Mouse (Mus musculus): Measurements from ENCODE around the gene 2900026A02Rik. TPM values are rescaled to one million over a fixed set of nuclear protein-coding genes. Genes with fewer than 3 reads are reported as not detected.

2900026A02Rik gene
- polyA plus RNA-seq, 2 experiments: 7.1 to 13.6 TPM

DNA sequence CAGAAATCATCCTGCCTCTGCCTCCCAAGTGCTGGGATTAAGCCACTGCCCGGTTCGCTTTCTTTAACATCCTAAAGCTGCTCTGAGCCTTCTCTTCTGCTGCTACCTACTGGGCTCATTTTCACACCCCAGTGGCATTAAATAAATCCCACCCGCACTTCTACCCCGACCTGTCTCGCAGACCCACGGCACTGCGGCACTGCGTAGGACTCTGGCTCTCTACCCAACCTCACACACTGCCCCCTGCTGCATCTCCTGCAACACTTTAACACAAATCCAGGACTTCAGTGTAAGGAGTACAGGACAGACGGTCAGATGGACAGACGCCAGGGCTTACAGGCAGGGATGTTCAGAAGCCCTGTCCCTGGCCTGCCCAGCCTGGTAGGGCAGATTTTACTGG lies 45.1 kb downstream of the 2900026A02Rik start:
- Histone ChIP-seq H3K4me2 (replicated peaks; ENCODE audit: low read depth, low read length, severe bottlenecking) (no peak overlapping the region), H3K4me3 (replicated peaks; ENCODE audit: low read length) (no peak overlapping the region), H3K9me3 (ENCODE audit: control insufficient read depth, low read length) (no peaks in the 10 kb centered on the region), H3K36me3 (ENCODE audit: control insufficient read depth, insufficient read depth, low read length) (no peaks in the 10 kb centered on the region), H3K27me3 (ENCODE audit: control insufficient read depth, insufficient read depth, low read length) (no peaks in the 10 kb centered on the region), H3K9ac (ENCODE audit: low read depth, low read length, severe bottlenecking) (no peak overlapping the region), H3K4me1 (ENCODE audit: control insufficient read depth, insufficient read depth, low read length) (peaks cover 10% of the 10 kb centered on the region), H3K27ac (replicated peaks; ENCODE audit: low read depth, low read length) (no peak overlapping the region)
- no peak for ATAC-seq (ENCODE audit: low FRiP score, low read depth)
- 87% methylated on average over 10 of the region's 10 CpGs for WGBS
- no peak for DNase-seq (ENCODE audit: low spot score)
- no peak for TF ChIP-seq POLR2A (IDR thresholded peaks at IDR 0.05; ENCODE audit: borderline replicate concordance, extremely low read depth, insufficient read depth, insufficient read length)

DNA sequence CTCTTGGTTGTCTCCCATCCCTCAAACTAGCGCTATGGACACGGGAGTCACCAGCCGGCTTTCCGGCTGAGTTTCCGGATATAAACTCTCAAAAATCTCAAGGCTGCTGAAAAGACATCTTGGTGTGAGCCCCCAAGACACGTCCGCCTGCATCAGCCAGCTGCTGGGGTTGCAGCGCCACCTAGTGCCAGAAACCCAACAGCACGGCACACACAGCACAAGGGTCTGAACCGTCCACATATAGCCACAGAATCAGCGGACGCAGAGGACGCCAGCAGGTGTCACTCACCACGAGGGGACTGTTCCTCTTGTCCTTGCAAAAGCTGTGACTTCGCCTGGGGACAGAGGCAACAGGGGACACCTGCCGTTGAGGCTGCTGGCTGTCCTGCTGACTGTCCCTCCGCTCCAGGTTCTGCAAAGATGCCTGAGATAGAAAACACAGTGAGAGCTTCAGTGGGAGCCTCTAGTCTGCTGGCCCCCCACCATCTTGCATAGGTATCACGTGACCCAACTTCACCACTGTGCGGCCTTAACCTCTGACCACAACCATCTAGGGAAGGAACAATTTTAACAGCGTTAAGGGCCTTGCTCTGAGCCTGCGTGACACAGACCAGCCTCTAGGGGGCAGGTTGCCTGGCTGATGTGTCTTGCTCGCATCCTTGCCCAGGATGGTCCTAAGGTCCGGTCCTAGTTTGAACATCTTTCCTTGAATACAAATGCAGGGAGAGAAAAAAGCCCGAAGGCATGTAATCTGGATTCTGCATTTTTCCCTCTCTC lies 45.9 kb downstream of the 2900026A02Rik start:
- Histone ChIP-seq H3K27ac (replicated peaks; ENCODE audit: low read depth, low read length) (no peak overlapping the region), H3K9ac (ENCODE audit: low read depth, low read length, severe bottlenecking) (no peak overlapping the region), H3K4me1 (ENCODE audit: control insufficient read depth, insufficient read depth, low read length) (peaks cover 7% of the 10 kb centered on the region; the same call in 1 of the 2 replicates), H3K4me2 (replicated peaks; ENCODE audit: low read depth, low read length, severe bottlenecking) (no peak overlapping the region), H3K9me3 (ENCODE audit: control insufficient read depth, low read length) (no peaks in the 10 kb centered on the region), H3K36me3 (ENCODE audit: control insufficient read depth, insufficient read depth, low read length) (no peaks in the 10 kb centered on the region), H3K4me3 (replicated peaks; ENCODE audit: low read length) (no peak overlapping the region), H3K27me3 (ENCODE audit: control insufficient read depth, insufficient read depth, low read length) (no peaks in the 10 kb centered on the region)
- DNase-seq (ENCODE audit: low spot score): no peak
- WGBS: 43% methylated on average over 24 of the region's 24 CpGs
- no peak for TF ChIP-seq POLR2A (IDR thresholded peaks at IDR 0.05; ENCODE audit: borderline replicate concordance, extremely low read depth, insufficient read depth, insufficient read length)
- peak; percentile 28; the same call in 1 of the 2 replicates for ATAC-seq (ENCODE audit: low FRiP score, low read depth)

DNA sequence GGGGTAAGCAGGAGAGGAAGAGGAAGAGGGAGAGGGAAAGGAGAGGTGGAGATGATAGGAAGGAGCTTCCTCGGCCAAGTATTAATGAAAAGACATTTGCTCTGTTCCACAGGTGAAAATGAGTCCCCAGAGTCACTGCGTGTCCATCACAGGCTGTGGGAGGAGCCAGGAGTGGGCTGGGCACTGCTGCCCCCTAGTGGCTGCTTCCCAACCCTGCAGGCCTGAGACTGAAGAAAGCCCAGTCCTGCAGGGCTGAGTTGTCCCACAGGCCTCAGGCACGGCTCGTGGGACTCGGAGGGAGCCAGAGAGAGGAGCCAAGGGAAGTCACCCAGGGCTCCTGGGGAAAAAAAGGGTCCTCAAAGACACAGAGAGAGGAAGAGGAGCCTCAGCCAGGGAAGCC lies 47.7 kb downstream of the 2900026A02Rik start:
- H3K4me2 ChIP-seq (replicated peaks; ENCODE audit: low read depth, low read length, severe bottlenecking): no peak overlapping the region
- no peaks in the 10 kb centered on the region for H3K27me3 ChIP-seq (ENCODE audit: control insufficient read depth, insufficient read depth, low read length)
- WGBS: 15% methylated on average over 5 of the region's 5 CpGs
- TF ChIP-seq POLR2A (IDR thresholded peaks at IDR 0.05; ENCODE audit: borderline replicate concordance, extremely low read depth, insufficient read depth, insufficient read length): no peak
- ATAC-seq (ENCODE audit: low FRiP score, low read depth) (no peak), DNase-seq (ENCODE audit: low spot score) (peak; percentile 59)
- no peaks in the 10 kb centered on the region for H3K36me3 ChIP-seq (ENCODE audit: control insufficient read depth, insufficient read depth, low read length)
- H3K27ac ChIP-seq (replicated peaks; ENCODE audit: low read depth, low read length): no peak overlapping the region
- no peaks in the 10 kb centered on the region for H3K4me1 ChIP-seq (ENCODE audit: control insufficient read depth, insufficient read depth, low read length)
- no peak overlapping the region for H3K9ac ChIP-seq (ENCODE audit: low read depth, low read length, severe bottlenecking)
- H3K4me3 ChIP-seq (replicated peaks; ENCODE audit: low read length): no peak overlapping the region
- no peaks in the 10 kb centered on the region for H3K9me3 ChIP-seq (ENCODE audit: control insufficient read depth, low read length)

DNA sequence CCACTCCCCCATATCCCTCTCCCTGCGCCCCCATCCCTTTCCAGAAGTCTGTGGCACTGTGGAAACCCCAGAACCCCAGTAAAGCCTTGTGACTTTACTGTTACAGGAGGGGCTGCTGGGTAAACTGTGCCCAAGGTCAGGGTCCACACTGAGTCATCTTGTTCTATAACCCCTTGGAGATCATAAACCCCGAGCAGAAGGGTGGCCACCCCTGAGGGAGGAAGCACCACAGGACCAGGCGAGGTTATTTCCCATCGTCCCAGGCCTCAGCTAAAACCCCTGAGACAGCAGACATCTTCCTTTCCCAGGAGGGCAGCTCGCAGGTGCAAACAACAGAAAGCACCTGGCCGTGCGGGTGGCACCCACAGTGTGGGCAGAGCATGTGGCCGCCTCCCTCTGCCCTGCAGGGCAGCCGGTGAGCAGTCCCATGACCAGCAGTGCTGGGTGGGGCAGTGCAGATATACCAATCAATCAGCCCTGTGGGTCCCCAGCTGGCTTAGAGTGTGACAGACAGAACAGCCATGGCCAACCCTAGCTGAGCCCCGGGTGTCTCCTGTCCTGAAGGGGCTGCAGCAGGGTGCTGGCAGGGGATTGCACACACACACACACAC lies 49.0 kb downstream of the 2900026A02Rik start:
- DNase-seq (ENCODE audit: low spot score) (no peak), ATAC-seq (ENCODE audit: low FRiP score, low read depth) (no peak)
- Histone ChIP-seq H3K4me1 (ENCODE audit: control insufficient read depth, insufficient read depth, low read length) (no peaks in the 10 kb centered on the region), H3K27me3 (ENCODE audit: control insufficient read depth, insufficient read depth, low read length) (no peaks in the 10 kb centered on the region), H3K9me3 (ENCODE audit: control insufficient read depth, low read length) (no peaks in the 10 kb centered on the region), H3K4me3 (replicated peaks; ENCODE audit: low read length) (no peak overlapping the region), H3K36me3 (ENCODE audit: control insufficient read depth, insufficient read depth, low read length) (no peaks in the 10 kb centered on the region), H3K4me2 (replicated peaks; ENCODE audit: low read depth, low read length, severe bottlenecking) (no peak overlapping the region), H3K27ac (replicated peaks; ENCODE audit: low read depth, low read length) (no peak overlapping the region), H3K9ac (ENCODE audit: low read depth, low read length, severe bottlenecking) (no peak overlapping the region)
- WGBS: 76% methylated on average over 10 of the region's 10 CpGs
- no peak for TF ChIP-seq POLR2A (IDR thresholded peaks at IDR 0.05; ENCODE audit: borderline replicate concordance, extremely low read depth, insufficient read depth, insufficient read length)

DNA sequence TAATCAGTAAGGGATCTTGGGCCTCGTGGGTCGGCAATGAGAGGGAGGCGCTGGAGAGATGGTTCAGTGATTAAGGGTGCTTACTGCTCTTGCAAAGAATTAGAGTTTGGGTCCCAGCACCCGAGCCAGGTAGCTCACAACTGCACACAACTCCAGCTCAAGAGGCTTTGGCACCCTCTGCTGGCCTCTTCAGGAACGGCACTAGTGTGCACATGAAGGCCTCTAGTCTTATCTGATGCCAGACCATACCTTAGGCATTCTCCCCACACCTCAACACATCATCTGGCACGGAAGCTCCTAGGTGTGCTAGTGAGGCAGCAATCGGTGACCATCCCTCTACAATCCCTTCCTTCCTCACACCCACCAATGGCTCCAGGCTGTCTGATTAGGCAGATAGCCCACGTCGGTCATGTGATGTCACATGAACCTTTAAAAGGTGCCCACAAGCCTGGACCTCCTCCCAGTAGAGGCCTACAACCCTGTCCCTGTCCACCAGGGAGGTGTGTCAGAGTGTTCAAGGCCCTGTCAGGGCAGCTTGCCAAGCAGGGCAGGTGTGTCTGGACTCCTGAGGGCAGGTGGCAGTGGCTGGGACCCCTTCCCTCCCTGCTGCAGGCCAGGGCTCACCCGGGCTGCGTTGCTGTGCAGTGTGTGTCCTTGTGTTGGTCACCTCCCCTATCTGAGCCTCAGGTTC lies 50.8 kb downstream of the 2900026A02Rik start:
- Histone ChIP-seq H3K36me3 (ENCODE audit: control insufficient read depth, insufficient read depth, low read length) (no peaks in the 10 kb centered on the region), H3K4me1 (ENCODE audit: control insufficient read depth, insufficient read depth, low read length) (no peaks in the 10 kb centered on the region), H3K4me2 (replicated peaks; ENCODE audit: low read depth, low read length, severe bottlenecking) (no peak overlapping the region), H3K9ac (ENCODE audit: low read depth, low read length, severe bottlenecking) (no peak overlapping the region), H3K27ac (replicated peaks; ENCODE audit: low read depth, low read length) (no peak overlapping the region), H3K27me3 (ENCODE audit: control insufficient read depth, insufficient read depth, low read length) (no peaks in the 10 kb centered on the region), H3K9me3 (ENCODE audit: control insufficient read depth, low read length) (no peaks in the 10 kb centered on the region), H3K4me3 (replicated peaks; ENCODE audit: low read length) (no peak overlapping the region)
- ATAC-seq (ENCODE audit: low FRiP score, low read depth) (no peak), DNase-seq (ENCODE audit: low spot score) (no peak)
- 85% methylated on average over 11 of the region's 11 CpGs for WGBS
- TF ChIP-seq POLR2A (IDR thresholded peaks at IDR 0.05; ENCODE audit: borderline replicate concordance, extremely low read depth, insufficient read depth, insufficient read length): no peak

All from limb, embryonic 14.5 days (tissue).